Mouse (Mus musculus) E14TG2a.4 (cell line): ENCODE measurements around the gene Ess2.
A peak's percentile ranks its signal among the peaks of the same experiment; 100 is the strongest.

Source experiments
- H3K27me3 ChIP-seq: 2 replicates; pipeline ENCODE4 v1.6.1; 2014; ENCODE audit warnings: low read length, control low read depth; ENCODE audit not compliant: insufficient read depth
- H3K36me3 ChIP-seq: 2 replicates; pipeline ENCODE4 v1.6.1; 2014; ENCODE audit warnings: low read length, control low read depth; ENCODE audit not compliant: insufficient read depth
- H3K4me1 ChIP-seq: replicated peaks from 2 replicates; pipeline ENCODE4 v1.6.1; 2014; ENCODE audit warnings: low read depth, low read length, control low read depth
- H3K4me3 ChIP-seq: replicated peaks from 2 replicates; pipeline ENCODE4 v1.5.1; 2014; ENCODE audit warnings: mild to moderate bottlenecking, low read length
- H3K9me3 ChIP-seq: 2 replicates; pipeline ENCODE4 v1.6.1; 2014; ENCODE audit warnings: low read length, control low read depth
- CTCF ChIP-seq: conservative IDR thresholded peaks from 2 replicates; pipeline ENCODE4 v1.5.1; 2014; ENCODE audit warnings: low read length
- NANOG ChIP-seq: IDR thresholded peaks from 2 replicates; pipeline ENCODE4 v1.6.1; 2014; ENCODE audit warnings: borderline replicate concordance, low read length, mixed read lengths
- POU5F1 ChIP-seq: IDR thresholded peaks from 2 replicates; pipeline ENCODE4 v1.6.1; 2014; ENCODE audit warnings: low read length, borderline replicate concordance

Ess2 gene

GRCm38 (mm10) chr16:17882196-17882595, 29.0 kb downstream of the Ess2 start:
- Histone ChIP-seq H3K9me3 (no peaks in the 10 kb centered on the region), H3K36me3 (peaks cover 64% of the 10 kb centered on the region), H3K27me3 (no peaks in the 10 kb centered on the region), H3K4me1 (peaks cover 45% of the 10 kb centered on the region), H3K4me3 (no peak overlapping the region)
- TF ChIP-seq NANOG (no peak), CTCF (no peak), POU5F1 (no peak)

DNA sequence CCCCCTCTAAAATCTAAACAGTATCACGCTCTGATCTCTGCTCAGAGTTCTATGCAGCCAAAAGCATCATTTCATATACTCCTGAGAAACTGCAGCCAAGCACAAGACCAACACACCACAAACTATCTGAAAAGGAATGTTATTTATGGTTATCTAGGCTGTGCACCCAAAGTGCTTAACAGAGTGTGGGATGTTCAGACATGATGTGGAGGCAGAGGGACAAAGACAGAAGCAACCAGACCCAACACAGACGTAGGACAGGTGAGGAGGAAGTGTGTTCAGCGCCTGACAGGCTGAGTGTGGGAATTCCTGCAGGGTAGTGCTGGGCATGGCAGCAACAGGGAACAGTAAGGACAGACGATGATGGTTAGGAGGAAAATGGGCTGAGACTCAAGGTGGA, 31.6 kb downstream of the Ess2 start:
- Histone ChIP-seq H3K9me3 (no peaks in the 10 kb centered on the region), H3K27me3 (no peaks in the 10 kb centered on the region), H3K36me3 (peaks cover 54% of the 10 kb centered on the region), H3K4me3 (no peak overlapping the region), H3K4me1 (peaks cover 26% of the 10 kb centered on the region)
- no peak for TF ChIP-seq CTCF
- TF ChIP-seq NANOG: no peak
- TF ChIP-seq POU5F1: no peak

DNA sequence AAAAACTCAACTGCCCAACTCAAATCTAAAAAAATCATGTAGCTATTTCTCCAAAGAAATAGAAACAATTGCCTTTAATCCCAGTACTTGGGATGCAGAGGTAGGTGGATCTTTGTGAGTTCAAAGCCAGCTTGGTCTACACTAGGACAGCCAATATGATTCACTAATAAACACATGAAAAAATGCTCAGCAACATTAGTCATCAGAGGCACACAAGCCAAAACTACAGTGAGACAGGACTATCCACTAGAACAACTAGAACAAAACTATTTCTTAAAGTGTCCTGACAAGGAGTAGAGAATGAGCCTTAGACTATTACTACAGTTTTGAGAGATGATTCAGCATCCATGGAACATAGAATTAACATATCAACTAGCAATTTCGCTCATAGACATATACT, 35.1 kb downstream of the Ess2 start:
- Histone ChIP-seq H3K4me1 (peaks cover 7% of the 10 kb centered on the region; the same call in 1 of the 2 replicates), H3K4me3 (no peak overlapping the region), H3K36me3 (peaks cover 55% of the 10 kb centered on the region), H3K27me3 (no peaks in the 10 kb centered on the region), H3K9me3 (no peaks in the 10 kb centered on the region)
- TF ChIP-seq NANOG: no peak
- no peak for TF ChIP-seq CTCF
- no peak for TF ChIP-seq POU5F1

DNA sequence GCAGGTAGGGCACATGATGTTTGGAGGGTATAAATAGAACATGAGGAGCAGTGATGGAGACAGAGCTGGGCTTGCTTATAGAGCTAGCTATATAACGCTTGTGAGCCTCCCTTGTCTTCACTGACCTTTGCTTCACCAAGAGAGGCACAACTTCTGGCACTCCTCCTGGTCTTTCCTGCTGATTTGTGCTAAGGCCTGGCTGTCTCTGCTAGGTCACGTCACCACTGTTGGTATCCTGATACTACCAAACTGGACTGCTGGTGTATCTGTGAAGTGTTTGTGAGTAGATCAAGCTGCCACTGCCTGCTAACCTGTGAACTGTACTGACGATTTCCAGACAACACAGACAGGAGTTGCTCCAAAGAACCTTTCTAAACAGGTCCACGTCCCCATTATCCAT, 36.0 kb downstream of the Ess2 start:
- Histone ChIP-seq H3K27me3 (no peaks in the 10 kb centered on the region), H3K4me1 (peaks cover 7% of the 10 kb centered on the region; the same call in 1 of the 2 replicates), H3K36me3 (peaks cover 63% of the 10 kb centered on the region), H3K9me3 (no peaks in the 10 kb centered on the region), H3K4me3 (no peak overlapping the region)
- TF ChIP-seq CTCF: no peak
- TF ChIP-seq NANOG: no peak
- TF ChIP-seq POU5F1: no peak

GRCm38 (mm10) chr16:17872995-17873394, 38.2 kb downstream of the Ess2 start:
- H3K9me3 ChIP-seq: no peaks in the 10 kb centered on the region
- no peaks in the 10 kb centered on the region for H3K27me3 ChIP-seq
- peaks cover 7% of the 10 kb centered on the region; the same call in 1 of the 2 replicates for H3K4me1 ChIP-seq
- no peak overlapping the region for H3K4me3 ChIP-seq
- peaks cover 67% of the 10 kb centered on the region for H3K36me3 ChIP-seq
- no peak for TF ChIP-seq POU5F1
- no peak for TF ChIP-seq CTCF
- TF ChIP-seq NANOG: no peak

DNA sequence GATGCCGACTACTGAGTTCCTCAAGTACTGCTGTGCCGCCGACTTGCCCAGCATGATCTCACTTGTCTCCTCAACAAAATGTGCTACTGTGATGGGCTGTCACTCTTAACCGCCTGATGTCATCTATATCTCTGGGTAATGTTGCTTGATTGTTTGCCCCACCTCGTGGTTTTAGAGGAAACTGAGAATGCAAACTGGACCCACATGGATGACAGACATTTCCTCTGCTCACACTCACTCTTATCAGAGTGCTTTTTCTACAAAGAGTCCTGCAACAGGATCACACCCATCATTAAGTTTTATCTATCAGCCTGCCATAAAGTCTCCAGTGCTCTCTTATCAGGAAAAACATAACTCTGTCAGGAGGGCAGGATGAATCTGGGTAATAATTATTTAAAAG, 39.9 kb downstream of the Ess2 start:
- Histone ChIP-seq H3K4me3 (no peak overlapping the region), H3K9me3 (no peaks in the 10 kb centered on the region), H3K36me3 (peaks cover 68% of the 10 kb centered on the region), H3K4me1 (peaks cover 11% of the 10 kb centered on the region), H3K27me3 (no peaks in the 10 kb centered on the region)
- TF ChIP-seq POU5F1: no peak
- TF ChIP-seq NANOG: no peak
- no peak for TF ChIP-seq CTCF

- H3K4me1 ChIP-seq: peaks cover 22% of the 10 kb centered on the region
- H3K9me3 ChIP-seq: no peaks in the 10 kb centered on the region
- H3K36me3 ChIP-seq: peaks cover 60% of the 10 kb centered on the region
- H3K27me3 ChIP-seq: no peaks in the 10 kb centered on the region
- TF ChIP-seq POU5F1 (no peak), NANOG (no peak), CTCF (no peak)
- no peak overlapping the region for H3K4me3 ChIP-seq
Observed at GRCm38 (mm10) chr16:17865770-17866169, 45.4 kb downstream of the Ess2 start.

GRCm38 (mm10) chr16:17865293-17865692, 45.9 kb downstream of the Ess2 start:
- TF ChIP-seq POU5F1: no peak
- no peak for TF ChIP-seq NANOG
- no peak for TF ChIP-seq CTCF
- H3K4me3 ChIP-seq: no peak overlapping the region
- peaks cover 60% of the 10 kb centered on the region for H3K36me3 ChIP-seq
- H3K9me3 ChIP-seq: no peaks in the 10 kb centered on the region
- H3K27me3 ChIP-seq: no peaks in the 10 kb centered on the region
- H3K4me1 ChIP-seq: peaks cover 22% of the 10 kb centered on the region

GRCm38 (mm10) chr16:17858592-17858991, 52.6 kb downstream of the Ess2 start:
- TF ChIP-seq NANOG: no peak
- TF ChIP-seq POU5F1: no peak
- TF ChIP-seq CTCF: peak; percentile 58
- no peaks in the 10 kb centered on the region for H3K9me3 ChIP-seq
- H3K4me1 ChIP-seq: peaks cover 10% of the 10 kb centered on the region; the same call in 1 of the 2 replicates
- peaks cover 87% of the 10 kb centered on the region for H3K36me3 ChIP-seq
- H3K27me3 ChIP-seq: no peaks in the 10 kb centered on the region
- no peak overlapping the region for H3K4me3 ChIP-seq
